Mouse (Mus musculus): ENCODE data around the gene Heatr4.

- TF ChIP-seq POLR2A (IDR thresholded peaks at IDR 0.05; ENCODE audit: borderline replicate concordance, extremely low read depth, low read depth, low read length), result no peak
- no peak for TF ChIP-seq CTCF (IDR thresholded peaks at IDR 0.05; ENCODE audit: insufficient read depth, low read length)
These were observed 56.9 kb downstream of the Heatr4 start for GRCm38 (mm10) chr12:83927747-83928146.

All from lung, adult 2 months (tissue).